Mouse (Mus musculus) lung, adult 2 months (tissue): ENCODE measurements around the gene Cdkn1b.

Source experiments
- CTCF ChIP-seq: fragments of 200-500 bp; IDR thresholded peaks from 2 replicates; pipeline ENCODE4 v1.5.1; 2011; ENCODE audit warnings: mild to moderate bottlenecking, low read length, control low read depth; ENCODE audit not compliant: insufficient read depth
- POLR2A ChIP-seq: fragments of 200-500 bp; IDR thresholded peaks from 2 replicates; pipeline ENCODE4 v1.6.1; 2011; ENCODE audit warnings: low read depth, mild to moderate bottlenecking, control low read depth, low read length, borderline replicate concordance; ENCODE audit errors: extremely low read depth

DNA sequence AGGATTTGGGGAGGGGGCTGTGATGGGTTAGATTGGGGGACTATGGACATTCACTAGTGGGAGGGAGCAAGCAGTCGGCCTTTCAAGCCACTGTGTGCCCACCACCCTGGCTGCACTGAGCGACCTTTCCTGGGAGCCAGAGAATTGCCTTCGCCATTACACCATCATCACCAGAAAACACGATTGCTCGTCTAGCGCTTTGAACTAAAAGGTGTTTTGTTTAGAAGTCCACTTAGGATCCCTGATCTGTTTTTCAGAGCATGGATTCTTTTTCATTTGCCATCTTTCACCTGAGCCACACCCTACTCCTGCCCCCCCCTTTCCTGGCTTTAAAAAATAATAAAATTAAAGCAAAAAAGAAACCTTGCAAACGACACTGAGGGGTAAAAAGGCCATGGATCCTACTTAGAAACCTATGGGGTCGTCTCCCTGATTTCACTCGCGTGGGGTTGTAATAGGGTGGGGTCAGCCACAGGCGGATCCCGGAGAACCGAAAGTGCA is 7.4 kb downstream of the Cdkn1b start:
- no peak for TF ChIP-seq POLR2A
- no peak for TF ChIP-seq CTCF
